Mouse (Mus musculus): ENCODE data around the gene Rgl1.

GRCm38 (mm10) chr1:152771016-152771415 is 4.9 kb upstream of the Rgl1 start:
- TF ChIP-seq CTCF (conservative IDR thresholded peaks at IDR 0.05; ENCODE audit: low read length) (no peak), NANOG (IDR thresholded peaks at IDR 0.05; ENCODE audit: borderline replicate concordance, low read length) (no peak), POU5F1 (IDR thresholded peaks at IDR 0.05; ENCODE audit: borderline replicate concordance, low read length) (no peak)
